Mouse (Mus musculus) adipocyte (in vitro differentiated cells): ENCODE results near the gene Trnau1ap.
"Not testable (repeated sequence)": the region's sequence is repeated elsewhere in the genome, so short reads cannot be mapped to it uniquely, and the experiment has no call there.

Source experiments
- DNase-seq: peaks from one replicate; pipeline ENCODE4 v3.0.0-alpha.2; 2016; ENCODE audit warnings: low spot score

Gene Trnau1ap

DNA sequence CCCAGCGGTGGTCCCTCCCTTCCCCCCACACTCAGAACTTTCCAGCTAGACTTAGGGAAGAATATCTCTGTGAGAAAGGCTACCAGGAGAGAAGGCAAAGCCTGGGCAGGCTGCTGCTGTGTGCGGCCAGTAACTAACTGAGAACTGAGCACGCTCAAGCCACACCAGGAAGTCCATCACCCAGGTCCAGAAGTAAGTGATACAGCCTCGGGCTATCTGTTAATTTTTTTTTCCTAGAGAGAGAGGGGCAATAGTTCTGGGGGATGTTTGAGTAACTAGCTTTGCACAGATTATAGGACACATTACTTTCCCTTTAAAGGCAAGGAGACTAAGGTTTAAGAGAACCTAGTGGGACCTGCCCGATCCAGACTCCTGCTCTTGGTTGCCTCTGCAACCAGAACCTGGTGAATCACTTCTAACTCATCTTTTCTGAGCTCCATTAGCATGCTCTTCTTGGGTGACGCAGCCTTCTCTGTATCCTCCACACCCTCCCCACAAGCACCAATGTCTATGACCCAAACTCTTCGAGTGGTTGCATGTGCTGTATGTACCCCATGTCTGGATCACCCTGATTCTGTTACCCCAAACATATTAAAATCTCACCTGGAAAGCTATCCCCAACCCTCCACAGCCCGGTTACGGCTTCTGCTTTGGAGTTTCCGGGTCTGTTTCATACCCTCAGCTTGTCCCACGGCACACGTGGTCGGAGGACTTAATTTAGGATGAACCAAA lies 15.2 kb upstream of the Trnau1ap start:
- DNase-seq: no peak

DNA sequence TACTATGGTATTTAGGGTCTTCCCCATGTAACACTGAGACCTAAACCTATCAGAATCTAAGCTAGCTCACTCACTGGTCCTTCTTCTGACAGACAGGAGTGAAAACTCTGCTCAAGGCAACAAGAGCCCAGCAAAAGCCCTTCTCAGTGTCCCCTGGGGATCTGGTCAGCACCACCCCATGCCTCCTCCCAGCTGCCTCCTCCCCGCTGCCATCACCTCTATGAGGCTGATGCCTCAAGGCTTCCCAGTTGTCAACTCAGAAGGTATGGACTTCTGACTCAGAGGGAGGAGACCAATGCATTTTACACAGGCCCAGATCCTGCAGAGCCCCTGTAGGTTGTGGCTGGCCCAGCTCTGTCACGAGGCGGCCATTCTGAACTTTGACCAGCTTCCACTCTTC lies 12.1 kb upstream of the Trnau1ap start:
- no peak for DNase-seq

DNA sequence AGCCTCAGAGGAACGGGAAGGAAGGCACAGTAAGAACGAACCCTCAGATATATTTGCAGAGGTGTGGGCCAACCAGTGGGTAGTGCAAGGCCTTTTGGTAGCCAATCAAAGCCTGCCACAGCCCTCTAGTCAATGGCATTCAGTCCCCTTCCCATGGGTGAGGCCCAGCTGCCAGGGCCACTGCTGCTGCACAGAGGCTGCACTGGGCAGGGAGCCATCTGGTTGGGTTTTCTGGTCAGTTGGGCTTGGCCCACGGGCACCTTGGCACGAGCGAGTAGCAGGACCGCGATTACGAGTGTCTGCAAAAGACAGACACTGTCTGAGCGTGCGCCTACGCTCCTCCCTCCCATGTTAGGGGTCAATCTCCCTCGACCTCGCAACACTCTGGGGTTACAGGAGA lies 9.6 kb upstream of the Trnau1ap start:
- DNase-seq: no peak

DNA sequence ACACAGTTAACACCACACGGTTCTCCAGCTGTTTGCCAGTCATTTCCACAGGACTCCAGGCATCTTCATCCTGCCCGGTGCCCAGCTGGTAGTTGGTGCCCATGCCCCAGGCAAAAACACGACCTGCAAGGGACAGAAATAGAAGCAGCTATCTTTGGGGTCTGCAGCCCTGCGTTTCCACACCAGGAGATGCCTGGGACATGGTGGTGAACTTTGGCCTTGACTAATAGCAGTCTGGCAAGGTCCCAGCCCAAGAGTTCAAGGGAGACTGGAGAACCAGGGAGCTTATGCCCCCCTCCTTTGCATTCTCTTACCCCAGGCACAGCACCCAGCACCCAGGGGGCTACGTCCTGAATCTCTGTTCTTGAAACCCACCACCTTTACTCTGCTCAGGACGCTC lies 3.5 kb upstream of the Trnau1ap start:
- DNase-seq: no peak

DNA sequence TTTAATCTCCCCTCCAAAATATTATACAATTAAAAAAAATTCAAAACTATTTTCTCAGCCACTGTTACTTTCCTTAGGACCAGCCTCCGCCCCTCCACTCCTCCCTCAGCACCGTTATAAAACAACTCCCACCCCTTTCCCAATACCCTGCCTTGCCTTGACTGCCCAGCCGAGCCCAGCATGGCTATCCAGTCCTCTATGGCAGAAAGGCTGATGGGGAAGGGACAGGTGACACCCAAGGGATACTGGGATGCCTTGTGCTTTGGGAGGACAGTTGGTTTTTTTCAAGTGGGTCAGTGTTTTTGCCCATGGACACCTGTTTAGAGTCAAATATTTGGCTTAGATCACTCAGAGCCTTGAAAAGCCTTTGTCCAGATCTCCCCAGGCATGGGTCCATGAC lies 2.6 kb upstream of the Trnau1ap start:
- no peak for DNase-seq

DNA sequence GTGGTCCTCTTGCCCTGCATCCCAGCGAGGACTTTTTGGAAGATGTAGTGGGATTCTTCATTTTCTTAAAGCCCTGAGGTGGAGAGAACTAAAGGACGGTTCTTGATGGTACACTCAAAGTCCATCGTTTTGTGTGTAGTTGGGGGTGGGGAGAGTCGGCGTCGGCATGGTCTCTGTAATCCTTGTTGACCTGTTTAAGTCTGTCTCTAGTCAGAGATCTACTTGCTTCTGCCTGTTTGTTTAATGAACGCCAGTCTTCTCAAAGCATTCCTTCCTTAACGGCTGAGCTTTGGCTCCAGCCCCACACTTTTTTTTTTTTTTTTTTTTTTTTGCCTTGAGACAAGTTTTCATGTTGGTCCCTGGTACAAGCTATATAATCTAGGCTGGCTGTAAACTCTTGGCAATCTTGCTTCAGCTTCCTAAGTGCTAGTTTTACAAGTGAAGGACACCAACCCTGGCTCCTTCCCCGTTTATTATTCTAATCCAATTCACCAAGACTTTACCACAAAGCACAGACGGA lies 557 bp upstream of the Trnau1ap start:
- DNase-seq: no peak

DNA sequence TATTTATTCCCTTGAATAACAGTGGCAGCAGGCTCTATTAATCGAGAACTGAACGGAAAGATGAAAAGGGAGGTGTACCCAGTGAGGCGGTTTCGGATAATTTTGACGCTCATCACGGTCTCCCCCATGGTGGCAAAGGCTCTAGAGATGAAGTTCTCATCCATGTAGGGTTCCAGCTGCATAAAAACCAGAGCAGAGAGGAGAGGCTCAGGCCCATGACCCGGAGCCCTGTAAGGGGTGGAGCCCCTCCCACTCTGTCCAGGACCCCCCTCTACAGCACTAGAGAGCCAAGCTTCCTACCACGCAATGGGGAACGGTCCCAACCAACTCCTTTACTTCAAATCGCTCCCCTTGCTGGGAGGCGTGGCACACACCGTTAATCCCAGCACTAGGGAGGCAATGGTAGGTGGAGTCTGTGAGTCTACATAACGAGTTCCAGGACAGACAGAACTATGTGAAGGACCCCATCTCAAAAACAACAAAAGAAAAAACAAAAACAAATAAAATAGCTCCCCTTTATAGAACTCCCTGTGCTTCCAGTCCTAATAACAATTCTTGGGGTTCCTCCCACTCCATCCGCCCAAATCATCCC lies 851 bp downstream of the Trnau1ap start:
- no peak for DNase-seq

DNA sequence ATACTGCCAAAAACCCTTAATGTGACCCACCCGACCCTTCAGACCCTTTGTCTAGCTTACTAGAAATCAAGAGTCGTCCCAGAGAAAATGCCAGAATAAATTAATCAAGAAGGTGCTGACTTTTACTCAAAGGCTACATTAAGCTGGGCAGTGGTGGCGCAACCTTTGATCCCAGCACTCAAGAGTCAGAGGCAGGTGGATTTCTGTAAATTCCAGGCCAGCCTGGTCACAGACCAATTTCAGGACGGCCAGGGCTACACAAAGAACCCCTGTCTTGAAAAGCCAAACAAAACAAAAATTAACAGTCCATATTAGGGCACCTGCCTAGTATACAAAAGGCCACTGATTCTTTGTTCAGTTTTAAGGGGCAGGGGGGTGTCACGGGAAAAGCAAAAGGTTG lies 2.9 kb downstream of the Trnau1ap start:
- DNase-seq: no peak

DNA sequence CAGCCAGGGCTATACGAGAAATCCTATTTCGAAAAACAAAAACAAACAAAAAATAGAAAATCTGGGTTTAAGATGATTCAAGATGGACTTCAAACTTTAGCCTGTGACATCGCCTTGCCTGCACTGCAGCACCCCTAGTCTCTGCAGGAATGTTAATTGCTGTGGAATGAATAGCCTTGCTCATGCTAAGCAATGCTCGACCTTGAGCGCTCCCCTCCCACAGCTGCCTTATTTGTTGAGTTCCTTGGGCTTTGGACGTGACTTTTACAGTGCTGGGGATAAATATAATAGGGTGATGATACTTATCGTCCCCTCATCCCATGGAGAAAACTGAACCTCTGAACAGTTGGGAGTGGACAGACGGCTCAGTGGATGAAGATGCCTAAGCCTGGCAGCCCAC lies 13.6 kb downstream of the Trnau1ap start:
- DNase-seq: no peak

DNA sequence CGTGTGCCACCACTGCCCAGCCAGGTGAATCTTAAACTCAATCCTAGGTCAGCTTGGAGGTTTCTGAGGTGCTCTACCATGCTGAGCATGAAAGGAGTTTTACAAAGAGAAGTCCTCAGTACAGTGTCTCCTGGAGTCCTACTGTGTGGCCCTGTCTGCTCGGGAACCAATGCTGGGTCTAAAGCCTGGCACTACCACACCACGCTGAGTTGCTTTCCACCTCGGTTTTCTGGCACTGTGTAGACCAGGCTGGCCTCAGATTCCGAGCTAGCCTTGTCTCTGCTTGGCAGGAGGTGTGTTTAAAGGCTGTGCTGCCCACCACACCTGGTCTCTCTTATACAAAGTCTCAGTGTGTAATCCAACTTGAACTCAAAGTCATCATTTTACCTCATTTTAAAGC lies 16.7 kb downstream of the Trnau1ap start:
- DNase-seq: no peak

DNA sequence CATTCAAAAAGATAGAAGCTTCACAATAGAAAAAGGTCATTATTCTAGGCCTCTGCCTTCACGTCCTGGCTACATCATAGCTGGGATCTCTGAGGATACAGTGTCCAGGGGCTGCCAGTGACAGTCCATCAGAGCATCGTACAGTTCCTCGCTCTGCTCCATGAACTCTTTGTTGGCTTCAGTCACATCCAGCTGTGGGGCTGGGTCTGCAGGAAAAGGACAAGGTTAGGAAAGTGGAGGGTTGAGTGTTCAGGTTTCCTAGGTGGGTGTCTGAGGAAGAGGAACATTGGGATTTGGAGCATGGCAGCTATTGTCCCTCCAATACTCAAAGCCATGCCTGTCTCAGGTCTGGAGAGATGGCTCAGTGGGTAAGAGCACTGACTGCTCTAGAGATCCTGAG lies 17.5 kb downstream of the Trnau1ap start:
- no peak for DNase-seq

DNA sequence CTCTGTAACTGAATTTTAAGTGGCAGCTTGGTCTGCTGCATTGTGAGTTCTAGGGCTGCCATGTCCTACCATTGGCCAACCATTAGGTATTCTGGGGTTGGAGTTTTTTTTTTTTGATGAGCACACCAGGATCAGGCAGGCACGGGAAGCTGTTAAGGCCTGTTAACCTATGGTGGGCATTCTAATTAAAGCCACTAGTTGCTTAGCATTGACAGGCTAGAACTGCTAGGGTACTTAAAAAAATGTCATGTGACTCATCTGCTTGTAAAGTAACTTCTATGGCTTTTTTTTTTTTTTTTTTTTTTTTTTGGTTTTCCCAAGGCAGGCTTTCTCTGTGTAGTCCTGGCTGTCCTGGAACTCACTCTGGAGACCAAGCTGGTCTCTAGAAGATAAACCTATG lies 18.1 kb downstream of the Trnau1ap start:
- no peak for DNase-seq

DNA sequence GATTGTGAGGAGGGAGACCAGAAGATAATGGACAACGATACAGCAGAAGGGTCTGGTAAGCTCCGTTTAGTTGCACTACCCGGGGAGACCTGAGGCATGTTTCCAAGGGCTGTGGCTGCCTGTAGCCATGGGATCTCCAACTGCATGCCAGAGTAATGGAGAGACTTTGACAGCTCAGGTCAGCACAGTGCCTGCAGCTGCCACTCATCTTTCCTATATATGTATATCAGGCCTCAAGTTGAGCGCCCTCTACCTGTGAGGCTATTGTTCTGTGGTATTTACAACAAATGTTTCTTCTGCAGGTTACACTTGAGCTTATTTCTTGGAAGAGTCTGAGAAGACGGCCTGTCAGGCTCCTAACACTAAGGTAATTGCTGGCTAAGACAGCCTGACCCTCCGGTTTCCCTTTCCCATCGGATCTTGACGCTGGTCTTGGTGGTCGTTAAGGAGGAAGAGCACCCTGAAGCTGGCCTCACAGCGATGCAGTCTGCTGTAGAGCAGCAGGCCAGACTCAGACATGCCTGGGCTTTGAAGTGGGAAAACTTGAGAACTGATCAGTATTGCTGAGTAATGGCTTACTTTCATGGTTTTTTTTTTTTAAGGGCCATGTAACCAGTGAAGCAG lies 19.4 kb downstream of the Trnau1ap start:
- peak; percentile 61 for DNase-seq

DNA sequence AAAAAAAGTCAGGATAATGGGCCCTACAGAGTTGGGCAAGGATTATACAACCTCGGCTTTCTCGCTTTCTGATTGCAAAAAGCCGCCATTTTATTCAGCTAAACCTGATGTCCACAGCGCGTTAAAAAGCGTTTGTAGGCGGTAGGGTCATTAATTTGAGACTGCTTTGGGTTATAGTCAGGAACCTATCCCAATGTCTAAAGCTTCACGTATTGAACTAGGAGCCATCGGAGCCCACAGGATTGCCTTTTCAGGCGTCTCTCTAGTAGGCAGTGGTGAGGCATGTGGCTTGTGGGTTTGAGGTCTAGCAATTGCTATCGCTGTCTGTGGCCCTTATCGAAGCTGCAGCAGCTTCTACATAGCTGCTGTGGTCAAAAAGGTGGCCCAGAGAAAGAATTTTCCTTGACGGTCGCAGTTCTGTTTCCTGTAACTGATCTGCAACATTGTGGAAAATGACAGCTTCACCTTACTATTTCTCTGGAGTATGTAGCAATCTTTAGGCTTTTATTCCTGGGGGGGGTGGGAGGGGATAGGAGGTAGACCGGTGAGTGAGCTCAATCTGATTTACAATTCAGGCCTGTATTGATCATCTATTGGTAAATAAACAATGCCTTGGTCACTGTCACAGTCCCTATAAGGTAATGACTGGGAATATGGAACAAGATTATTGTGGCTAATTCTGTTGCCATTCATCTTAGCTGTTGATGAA lies 20.0 kb downstream of the Trnau1ap start:
- DNase-seq: peak; percentile 44

DNA sequence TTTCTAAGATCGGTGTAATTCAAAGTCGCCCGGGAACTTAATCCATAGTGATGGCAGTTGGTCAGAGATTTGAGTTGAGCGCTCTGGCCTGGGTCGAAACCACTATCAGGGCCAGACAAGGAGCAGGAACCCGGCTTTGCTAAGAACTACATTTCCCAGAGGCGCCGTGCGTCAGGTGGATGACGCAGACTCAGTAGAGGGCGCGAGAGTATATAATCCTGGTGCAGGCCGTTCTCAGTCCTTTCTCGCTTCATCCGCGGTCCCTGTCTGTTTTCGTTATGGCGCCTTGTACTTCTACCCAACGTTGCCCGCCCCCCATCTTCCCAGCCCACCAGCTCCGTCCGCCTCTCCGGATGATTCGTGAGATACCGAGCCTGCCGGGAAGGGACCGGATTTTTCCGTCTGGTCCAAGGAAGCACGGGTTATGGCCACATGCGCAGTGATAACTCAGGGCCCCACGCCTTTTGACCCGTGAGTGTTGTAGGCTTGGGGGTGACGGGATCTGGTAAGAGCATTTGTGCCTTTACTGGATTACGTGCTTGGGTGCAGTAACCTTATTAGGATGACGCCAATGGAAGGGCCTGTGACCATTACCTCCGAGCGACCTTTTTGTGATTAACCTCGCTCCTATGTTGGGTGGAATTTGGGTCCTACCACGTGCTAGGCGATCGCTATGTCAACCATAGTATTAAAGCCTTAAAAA lies 20.8 kb downstream of the Trnau1ap start:
- peak; percentile 90 for DNase-seq

DNA sequence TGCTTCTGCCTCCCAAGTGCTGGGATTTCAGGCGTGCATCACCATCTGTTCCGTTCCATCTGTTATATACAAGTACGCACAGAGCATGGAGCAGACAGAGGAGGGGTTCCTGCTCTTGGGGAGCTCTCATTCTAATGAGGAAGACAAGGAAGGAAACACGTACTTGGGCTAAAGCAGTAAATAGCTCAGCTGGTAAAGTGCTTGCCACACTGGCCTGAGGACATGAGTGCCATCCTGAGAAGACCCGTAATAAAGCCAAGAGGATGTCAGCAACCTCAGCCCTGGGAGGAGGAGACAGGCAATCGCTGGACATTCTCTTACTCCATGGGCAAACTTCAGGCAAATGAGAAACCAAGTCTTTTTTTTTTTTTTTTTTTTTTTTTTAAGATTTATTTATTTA lies 23.3 kb downstream of the Trnau1ap start:
- DNase-seq: no peak

DNA sequence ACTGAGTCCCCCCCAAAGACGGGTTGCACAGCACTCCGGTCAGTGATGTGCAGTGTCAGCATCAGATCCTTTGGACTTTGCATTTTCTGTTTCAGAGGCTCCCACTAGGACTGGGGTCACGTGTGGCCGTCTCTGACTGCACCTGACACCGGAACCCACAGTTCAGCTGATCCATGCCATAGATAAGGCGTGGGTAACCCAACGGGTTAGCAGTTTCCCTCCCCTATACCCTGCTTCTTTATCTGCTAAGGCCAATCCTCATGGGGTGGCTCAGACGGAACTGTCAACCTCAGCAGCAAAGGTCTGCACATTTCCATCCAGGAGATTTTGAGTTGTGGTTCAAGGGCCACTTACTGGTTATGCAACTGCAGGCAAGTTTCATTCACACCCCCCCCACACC lies 24.1 kb downstream of the Trnau1ap start:
- DNase-seq: no peak

DNA sequence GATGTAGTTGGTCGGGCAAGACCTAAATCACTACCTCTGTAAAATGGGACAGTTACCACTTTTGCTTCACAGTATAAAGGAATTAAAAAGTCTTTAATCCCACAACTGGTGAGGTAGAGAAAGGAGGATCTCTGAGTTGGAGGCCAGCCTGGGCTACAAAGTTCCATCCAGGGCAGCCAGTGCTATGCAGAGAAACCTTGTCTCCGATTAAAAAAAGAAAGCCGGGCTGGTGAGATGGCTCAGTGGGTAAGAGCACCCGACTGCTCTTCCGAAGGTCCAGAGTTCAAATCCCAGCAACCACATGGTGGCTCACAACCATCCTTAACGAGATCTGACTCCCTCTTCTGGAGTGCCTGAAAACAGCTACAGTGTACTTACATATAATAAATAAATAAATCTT lies 25.9 kb downstream of the Trnau1ap start:
- DNase-seq: not testable (repeated sequence)

DNA sequence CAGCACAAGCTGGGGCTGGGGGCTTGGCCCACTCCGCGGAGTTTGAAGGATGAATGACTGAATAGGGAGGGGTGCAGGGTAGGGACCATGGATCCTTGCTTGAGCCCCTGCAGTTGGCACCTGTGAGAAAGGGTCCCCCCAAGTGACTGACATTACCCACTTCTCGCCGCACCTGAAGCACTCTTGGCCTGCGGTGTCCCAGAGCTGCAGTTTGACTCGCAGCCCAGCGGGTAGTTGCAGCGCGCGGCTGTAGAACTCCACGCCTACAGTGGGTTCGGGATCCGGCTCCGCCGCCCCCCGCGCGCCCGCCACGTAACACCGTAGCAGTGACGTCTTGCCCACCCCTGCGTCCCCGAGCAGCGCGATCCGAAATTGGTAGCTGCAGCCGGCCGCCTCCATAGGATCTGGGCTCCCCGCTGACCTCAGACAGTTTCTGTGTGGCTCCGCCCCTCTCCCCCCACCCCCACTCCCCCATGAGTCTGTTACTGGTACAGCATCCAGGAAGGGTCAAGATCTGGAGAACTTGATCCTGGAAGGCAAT lies 26.3 kb downstream of the Trnau1ap start, which contains the start of gene Rab42:
Gene Rab42 (minus strand): TSS at position 447 of the 541 bp plus-strand sequence.
- peak; percentile 54 for DNase-seq

DNA sequence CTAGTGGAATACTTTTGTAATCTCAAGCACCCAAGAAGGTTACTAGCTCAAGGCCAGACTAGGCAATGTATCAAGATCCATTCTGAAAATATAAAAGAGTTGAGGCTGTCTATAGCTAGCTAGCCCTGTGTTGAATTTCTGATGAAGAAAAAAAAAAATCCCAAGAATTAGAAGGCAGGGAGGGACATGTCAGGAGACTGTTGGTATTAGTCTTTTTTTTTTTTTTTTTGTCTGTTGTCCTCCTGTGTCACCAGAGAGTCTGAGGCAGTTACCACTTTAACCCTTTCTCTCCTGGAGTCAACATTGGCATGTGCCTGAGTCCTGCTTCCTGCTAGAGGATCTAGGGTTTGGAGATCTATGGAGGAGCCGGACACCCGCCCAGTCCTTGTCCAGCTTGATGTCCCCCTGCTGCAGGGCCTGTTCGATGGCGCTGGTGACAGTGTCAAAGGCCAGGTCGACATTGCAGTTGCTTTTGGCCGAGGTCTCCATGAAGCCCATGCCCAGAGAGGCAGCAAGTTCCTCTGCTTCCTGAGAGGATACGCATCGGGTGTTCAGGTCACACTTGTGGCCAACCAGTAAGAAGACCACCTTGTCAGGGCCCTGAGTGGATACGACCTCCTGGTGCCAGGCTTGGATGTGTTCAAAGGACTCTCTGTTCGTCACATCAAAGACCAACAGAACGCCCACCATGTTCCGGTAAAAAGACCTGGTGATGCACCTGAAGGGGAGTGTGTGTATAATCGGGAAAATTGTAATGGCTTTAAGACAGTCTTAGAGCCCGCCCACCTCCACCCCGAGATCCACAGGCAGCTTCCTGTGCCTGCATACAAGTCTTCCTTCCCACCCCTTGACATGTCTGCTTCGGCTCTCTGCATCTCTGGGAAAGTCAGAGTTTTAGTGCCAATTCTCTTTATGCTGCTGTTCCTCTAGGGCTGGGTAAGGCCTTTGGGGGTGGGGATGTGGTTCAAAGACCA lies 27.1 kb downstream of the Trnau1ap start:
- no peak for DNase-seq

DNA sequence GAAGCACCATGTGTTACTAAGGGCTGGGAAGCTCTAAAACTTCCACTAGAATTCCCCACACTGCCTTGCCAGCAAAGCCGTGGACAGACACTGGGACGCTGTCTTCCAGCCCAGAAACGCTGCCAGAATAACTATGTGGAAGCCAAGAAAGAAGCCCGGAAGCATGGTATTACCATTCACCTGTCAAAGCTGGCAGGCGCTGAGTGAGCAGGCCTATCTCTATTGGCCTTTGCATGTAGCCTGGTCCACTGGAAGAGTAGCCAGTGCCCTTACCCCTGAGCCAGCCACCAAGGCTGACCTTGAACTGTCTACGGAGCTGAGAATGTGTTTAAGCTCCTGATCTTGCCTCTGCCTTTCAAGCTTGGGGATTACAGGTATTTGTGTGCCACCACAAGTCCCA lies 27.9 kb downstream of the Trnau1ap start:
- no peak for DNase-seq
